Mouse (Mus musculus) heart, embryonic 14.5 days (tissue): ENCODE results near the gene Tenm2. TPM values are rescaled to one million over a fixed set of nuclear protein-coding genes. Genes with fewer than 3 reads are reported as not detected.

Experiments used
- ATAC-seq: fragments of 200-750 bp; cut with Nextera tagmentation; 2 replicates; pipeline ENCODE4 v1.8.0; 2017; ENCODE audit warnings: low read depth, moderate TSS enrichment; ENCODE audit not compliant: insufficient number of reproducible peaks, insufficient read depth, low FRiP score
- H3K27ac ChIP-seq, 2 experiments: fragments of 200-500 bp in 1 of 2; fragments of 300-500 bp in 1 of 2; sonication (generic) in 1 of 2; replicated peaks in 1 of 2; 2 replicates each; pipeline ENCODE4 v1.5.1; 2012 to 2014; ENCODE audit warnings: low read depth in 2 of 2, low read length in 2 of 2, control low read depth in 1 of 2, mild to moderate bottlenecking in 1 of 2, mixed read lengths in 1 of 2; ENCODE audit not compliant: control insufficient read depth in 1 of 2, insufficient read depth in 1 of 2
- H3K27me3 ChIP-seq: fragments of 300-500 bp; sonication (generic); 2 replicates; pipeline ENCODE4 v1.6.1; 2014; ENCODE audit warnings: mild to moderate bottlenecking, low read length, control low read depth; ENCODE audit not compliant: control insufficient read depth, insufficient read depth
- H3K36me3 ChIP-seq: fragments of 300-500 bp; sonication (generic); 2 replicates; pipeline ENCODE4 v1.6.1; 2014; ENCODE audit warnings: mild to moderate bottlenecking, control low read depth, low read length, mixed read lengths; ENCODE audit not compliant: control insufficient read depth, insufficient read depth
- H3K4me1 ChIP-seq, 2 experiments: fragments of 200-500 bp in 1 of 2; fragments of 300-500 bp in 1 of 2; sonication (generic) in 1 of 2; 2 replicates each; pipeline ENCODE4 v1.6.1; 2012 to 2014; ENCODE audit warnings: low read length in 2 of 2, control low read depth in 1 of 2, mixed read lengths in 1 of 2; ENCODE audit not compliant: control insufficient read depth in 2 of 2, insufficient read depth in 2 of 2
- H3K4me2 ChIP-seq: fragments of 300-500 bp; sonication (generic); 2 replicates; pipeline ENCODE4 v1.6.1; 2014; ENCODE audit warnings: mild to moderate bottlenecking, low read length
- H3K4me3 ChIP-seq, 2 experiments: fragments of 200-500 bp in 1 of 2; fragments of 300-500 bp in 1 of 2; sonication (generic) in 1 of 2; 2 replicates each; pipeline ENCODE4 v1.5.1; 2012 to 2014; ENCODE audit warnings: low read length in 2 of 2, mild to moderate bottlenecking in 2 of 2, control low read depth in 1 of 2, low read depth in 1 of 2, moderate library complexity in 1 of 2; ENCODE audit not compliant: control insufficient read depth in 1 of 2, insufficient read depth in 1 of 2
- H3K9ac ChIP-seq: fragments of 300-500 bp; sonication (generic); 2 replicates; pipeline ENCODE4 v1.6.1; 2014; ENCODE audit warnings: mild to moderate bottlenecking, low read length
- H3K9me3 ChIP-seq: fragments of 300-500 bp; sonication (generic); 2 replicates; pipeline ENCODE4 v1.6.1; 2016; ENCODE audit warnings: low read length, control low read depth; ENCODE audit not compliant: control insufficient read depth
- WGBS: fragments of 180-500 bp; shearing (Covaris S2); extraction: QIAGEN DNeasy Blood & Tissue Kit; methylation state at CpG from one replicate; pipeline ENCODE4 v1.1.7; 2014; 5-methylcytosine and 5-hydroxymethylcytosine counted together
- polyA plus RNA-seq: library from polyadenylated mRNA; unstranded; fragments of >200 nt; fragmentation: Nextera tagmentation; extraction: Ambion mirVana; gene quantifications from 2 replicates; pipeline ENCODE4 v1.2.1, GENCODE M21; 2014

Gene Tenm2
- polyA plus RNA-seq, 1 experiment from 2014 or later, result 0.96 TPM

GRCm38 (mm10) chr11:36692637-36693036 is 543.1 kb downstream of the Tenm2 start:
- Histone ChIP-seq H3K36me3 (no peaks in the 10 kb centered on the region), H3K4me2 (no peak overlapping the region), H3K4me3 (no peak overlapping the region), H3K9ac (no peak overlapping the region), H3K4me1 (no peaks in the 10 kb centered on the region), H3K9me3 (no peaks in the 10 kb centered on the region), H3K27ac (no peak overlapping the region), H3K27me3 (no peaks in the 10 kb centered on the region)
- 65% methylated on average over 3 of the region's 3 CpGs for WGBS
- no peak for ATAC-seq

DNA sequence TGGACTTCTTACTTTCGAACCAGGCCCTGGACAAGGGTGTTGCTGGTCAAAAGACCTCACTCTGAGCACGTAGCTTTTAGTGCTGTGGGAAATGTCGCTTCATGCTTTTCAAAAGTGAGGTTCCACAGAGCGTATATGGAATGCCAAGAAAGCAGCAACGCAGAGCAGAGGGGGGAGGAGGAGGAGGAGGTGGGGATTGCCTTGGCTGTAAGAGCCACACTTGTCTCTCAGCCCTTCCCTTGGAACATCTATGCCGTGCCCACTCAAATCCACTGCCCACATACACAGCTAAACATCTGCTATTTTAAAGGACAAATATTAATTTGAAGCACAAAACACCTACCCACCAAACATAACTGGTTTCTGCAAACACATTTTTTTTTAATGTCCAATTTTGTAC is 544.9 kb downstream of the Tenm2 start:
- Histone ChIP-seq H3K4me2 (no peak overlapping the region), H3K9me3 (no peaks in the 10 kb centered on the region), H3K36me3 (no peaks in the 10 kb centered on the region), H3K27ac (no peak overlapping the region), H3K4me3 (no peak overlapping the region), H3K9ac (no peak overlapping the region), H3K27me3 (no peaks in the 10 kb centered on the region), H3K4me1 (0 out of 4 replicates have a peak, but pooled peaks cover 0 to 4% of the 10 kb centered on the region in 2 experiments)
- WGBS, result 59% methylated on average over 6 of the region's 6 CpGs
- no peak for ATAC-seq

DNA sequence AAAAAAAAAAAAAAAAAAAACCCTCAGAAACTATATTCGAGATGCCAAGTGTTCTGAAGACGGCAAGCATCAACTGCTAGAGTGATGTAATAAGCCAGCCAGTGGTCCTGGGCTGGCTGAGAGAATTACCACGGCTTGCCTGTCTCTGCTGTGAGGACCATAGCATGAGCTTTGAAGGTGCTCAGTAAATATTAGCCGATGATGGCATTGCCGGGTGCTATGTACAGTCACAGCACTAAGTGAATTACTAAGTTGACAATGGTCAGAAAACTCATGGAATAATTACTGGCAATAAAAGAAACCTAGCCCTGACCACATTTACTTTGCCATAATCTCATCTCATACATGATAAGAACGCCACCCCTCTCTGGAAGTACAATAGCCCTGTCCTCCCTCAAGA is 549.5 kb downstream of the Tenm2 start:
- 64% methylated on average over 6 of the region's 6 CpGs for WGBS

GRCm38 (mm10) chr11:36679361-36679760 is 556.4 kb downstream of the Tenm2 start:
- no peaks in the 10 kb centered on the region for H3K9me3 ChIP-seq
- no peak overlapping the region for H3K4me2 ChIP-seq
- H3K27me3 ChIP-seq, result no peaks in the 10 kb centered on the region
- peaks cover 4 to 8% of the 10 kb centered on the region in 2 experiments; a peak in 3 of 4 replicates for H3K4me1 ChIP-seq
- H3K27ac ChIP-seq, result no peak overlapping the region
- H3K9ac ChIP-seq, result no peak overlapping the region
- no peak overlapping the region for H3K4me3 ChIP-seq
- 70% methylated on average over 2 of the region's 2 CpGs for WGBS
- no peaks in the 10 kb centered on the region for H3K36me3 ChIP-seq
- ATAC-seq, result no peak

More for the DNA sequence above, 549.5 kb downstream of the Tenm2 start:
- Histone ChIP-seq H3K4me1 (0 out of 4 replicates have a peak, but pooled peaks cover under 1 to 4% of the 10 kb centered on the region in 2 experiments), H3K4me2 (no peak overlapping the region), H3K9ac (no peak overlapping the region), H3K36me3 (no peaks in the 10 kb centered on the region), H3K4me3 (no peak overlapping the region), H3K9me3 (no peaks in the 10 kb centered on the region), H3K27ac (no peak overlapping the region), H3K27me3 (no peaks in the 10 kb centered on the region)
- ATAC-seq, result no peak

DNA sequence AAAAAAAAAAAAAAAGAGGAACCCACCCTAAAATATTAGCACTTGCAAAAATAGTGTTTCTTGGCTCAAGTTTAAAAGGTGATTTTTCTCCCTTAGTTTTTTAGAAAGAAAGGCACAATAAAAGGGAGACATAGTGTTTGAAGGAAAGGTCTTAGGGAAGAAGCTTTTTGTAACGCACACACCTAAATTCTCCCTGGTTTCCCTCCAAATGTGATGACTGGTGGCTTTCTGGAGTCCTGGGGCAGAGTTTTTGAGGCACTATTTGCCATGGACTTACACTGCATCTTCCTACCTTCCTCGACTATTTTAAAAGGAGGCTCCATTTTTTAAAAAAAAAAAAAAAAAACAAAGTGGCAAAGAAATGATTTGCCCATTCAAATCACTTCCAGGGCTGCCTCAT is 557.2 kb downstream of the Tenm2 start:
- Histone ChIP-seq H3K9me3 (no peaks in the 10 kb centered on the region), H3K4me3 (peak overlapping the region in 1 of 2 experiments; percentile 53; a peak in 2 of 4 replicates), H3K27me3 (no peaks in the 10 kb centered on the region), H3K27ac (no peak overlapping the region), H3K9ac (peak overlapping the region; percentile 75; the same call in 1 of the 2 replicates), H3K4me1 (peaks cover 4 to 8% of the 10 kb centered on the region in 2 experiments; a peak in 3 of 4 replicates), H3K4me2 (peak overlapping the region; percentile 75), H3K36me3 (no peaks in the 10 kb centered on the region)
- no peak for ATAC-seq
- 50% methylated on average over 2 of the region's 2 CpGs for WGBS

GRCm38 (mm10) chr11:36678057-36678396 is 557.7 kb downstream of the Tenm2 start:
- H3K4me1 ChIP-seq, result peaks cover 4 to 8% of the 10 kb centered on the region in 2 experiments; a peak in 3 of 4 replicates
- H3K4me3 ChIP-seq, result peak overlapping the region; percentile 53 to 70
- H3K9me3 ChIP-seq, result no peaks in the 10 kb centered on the region
- H3K36me3 ChIP-seq, result no peaks in the 10 kb centered on the region
- no peak for ATAC-seq
- no peaks in the 10 kb centered on the region for H3K27me3 ChIP-seq
- peak overlapping the region; percentile 75 for H3K9ac ChIP-seq
- 6% methylated on average over 10 of the region's 10 CpGs for WGBS
- peak overlapping the region; percentile 90 to 97 for H3K27ac ChIP-seq
- peak overlapping the region; percentile 75 for H3K4me2 ChIP-seq

GRCm38 (mm10) chr11:36677321-36678056 is 558.3 kb downstream of the Tenm2 start:
- no peak for ATAC-seq
- peak overlapping the region; percentile 75 for H3K4me2 ChIP-seq
- WGBS, result under 1% methylated on average over 23 of the region's 23 CpGs
- H3K9me3 ChIP-seq, result no peaks in the 10 kb centered on the region
- peaks cover 4 to 8% of the 10 kb centered on the region in 2 experiments; a peak in 3 of 4 replicates for H3K4me1 ChIP-seq
- H3K27ac ChIP-seq, result peak overlapping the region; percentile 90 to 97
- H3K36me3 ChIP-seq, result no peaks in the 10 kb centered on the region
- peak overlapping the region; percentile 75 for H3K9ac ChIP-seq
- no peaks in the 10 kb centered on the region for H3K27me3 ChIP-seq
- H3K4me3 ChIP-seq, result peak overlapping the region; percentile 53 to 70
